Mouse (Mus musculus) liver, embryonic 15.5 days (tissue): ENCODE results near the gene Mybphl. TPM values are rescaled to one million over a fixed set of nuclear protein-coding genes. Genes with fewer than 3 reads are reported as not detected.

Experiments used
- ATAC-seq: fragments of 200-750 bp; cut with Nextera tagmentation; 2 replicates; pipeline ENCODE4 v1.8.0; 2017; ENCODE audit warnings: moderate number of reproducible peaks, mild to moderate bottlenecking, moderate library complexity; ENCODE audit not compliant: insufficient read depth
- H3K27ac ChIP-seq: fragments of 300-500 bp; sonication (generic); replicated peaks from 2 replicates; pipeline ENCODE4 v1.5.1; 2015; ENCODE audit warnings: mild to moderate bottlenecking, inconsistent platforms
- H3K27me3 ChIP-seq: fragments of 300-500 bp; sonication (generic); 2 replicates; pipeline ENCODE4 v1.6.1; 2015; ENCODE audit warnings: mild to moderate bottlenecking, inconsistent platforms
- H3K36me3 ChIP-seq: fragments of 300-500 bp; sonication (generic); replicated peaks from 2 replicates; pipeline ENCODE4 v1.6.1; 2015; ENCODE audit warnings: moderate library complexity, mild to moderate bottlenecking, inconsistent platforms
- H3K4me1 ChIP-seq: fragments of 300-500 bp; sonication (generic); replicated peaks from 2 replicates; pipeline ENCODE4 v1.6.1; 2015; ENCODE audit warnings: inconsistent platforms
- H3K4me2 ChIP-seq: fragments of 300-500 bp; sonication (generic); 2 replicates; pipeline ENCODE4 v1.6.1; 2015; ENCODE audit warnings: moderate library complexity, mild to moderate bottlenecking, inconsistent platforms
- H3K4me3 ChIP-seq: fragments of 300-500 bp; sonication (generic); replicated peaks from 2 replicates; pipeline ENCODE4 v1.5.1; 2015; ENCODE audit warnings: mild to moderate bottlenecking, inconsistent platforms
- H3K9ac ChIP-seq: fragments of 300-500 bp; sonication (generic); 2 replicates; pipeline ENCODE4 v1.6.1; 2015; ENCODE audit warnings: moderate library complexity, mild to moderate bottlenecking, inconsistent platforms
- H3K9me3 ChIP-seq: fragments of 300-500 bp; sonication (generic); replicated peaks from 2 replicates; pipeline ENCODE4 v1.6.1; 2016; ENCODE audit warnings: inconsistent platforms
- WGBS: fragments of 180-500 bp; shearing (Covaris S2); methylation state at CpG from one replicate; pipeline ENCODE4 v1.1.7; 2015; ENCODE audit warnings: mixed read lengths; ENCODE audit not compliant: insufficient replicate concordance; 5-methylcytosine and 5-hydroxymethylcytosine counted together
- polyA plus RNA-seq: library from polyadenylated mRNA; unstranded; fragments of >200 nt; fragmentation: Nextera tagmentation; extraction: Ambion mirVana; gene quantifications from 2 replicates; pipeline ENCODE4 v1.2.1, GENCODE M21; 2015

The Mybphl gene
- 0.47 and 0.56 TPM in 2 replicates for polyA plus RNA-seq

DNA sequence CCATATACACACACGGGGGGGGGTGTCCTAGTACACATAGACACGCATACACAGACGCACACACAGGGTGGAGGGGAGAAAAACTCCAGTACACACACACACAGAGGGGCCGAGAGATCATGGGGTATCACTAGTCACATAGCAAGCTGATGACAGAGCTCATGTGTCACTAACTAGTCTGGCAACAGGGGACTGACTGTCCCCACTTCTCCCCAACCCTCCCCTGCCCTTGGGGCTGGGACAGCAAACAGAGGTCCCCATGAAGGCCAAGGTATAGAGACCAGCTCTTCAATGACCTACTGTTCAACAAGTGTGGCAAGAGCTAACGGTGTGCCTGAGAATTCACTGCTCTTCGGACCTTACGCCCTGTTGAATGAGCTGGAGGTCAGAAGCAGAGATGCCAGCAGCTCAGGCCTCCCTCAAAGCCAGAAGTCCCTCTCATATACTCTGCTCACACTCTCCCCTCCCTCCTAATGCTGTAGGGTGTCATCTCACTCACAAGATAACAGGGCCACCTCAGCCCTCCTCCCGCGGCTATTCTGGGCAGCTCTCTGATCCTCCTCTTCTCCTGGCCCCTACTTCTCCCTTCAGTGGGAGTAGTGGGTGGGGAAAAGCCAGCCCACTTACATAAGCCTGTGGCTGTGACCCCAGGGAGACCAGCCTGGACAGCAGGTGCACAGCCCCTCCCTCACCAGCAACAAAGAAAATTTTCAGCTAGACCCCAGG, at the start of gene Mybphl:
Gene Mybphl, plus strand, starts transcription at position 642 of the 726 bp plus-strand sequence.
- Histone ChIP-seq H3K36me3 (no peaks in the 10 kb centered on the region), H3K27ac (0 out of 2 replicates have a peak within 1 kb of the TSS, but pooled peaks have one; percentile 24), H3K27me3 (no peaks in the 10 kb centered on the region), H3K9ac (no peak within 1 kb of the TSS), H3K9me3 (no peaks in the 10 kb centered on the region), H3K4me1 (peaks cover 25% of the 10 kb centered on the region), H3K4me3 (no peak within 1 kb of the TSS), H3K4me2 (no peak within 1 kb of the TSS)
- WGBS: 49% methylated on average over 9 of the region's 9 CpGs
- peak; percentile 53 for ATAC-seq

DNA sequence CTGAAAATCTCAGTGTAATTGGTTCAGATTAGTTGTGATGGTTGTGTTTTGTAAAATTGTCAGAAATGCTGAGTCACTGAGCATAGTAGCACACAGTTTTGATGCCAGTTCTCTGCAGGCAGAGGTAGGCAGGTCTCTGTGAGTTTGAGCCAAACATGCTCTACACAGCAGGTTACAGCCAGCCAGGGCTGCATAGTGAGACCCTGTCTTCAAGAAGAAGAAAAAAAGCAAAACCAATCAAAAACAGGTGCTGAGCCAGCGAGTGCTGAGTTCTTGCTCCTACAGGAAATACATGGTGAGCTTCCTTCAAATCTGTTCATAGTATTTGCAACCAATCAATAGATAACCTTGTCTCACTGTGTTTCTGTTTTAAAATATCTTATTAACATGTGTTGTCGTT, 46.2 kb upstream of the Mybphl start:
- Histone ChIP-seq H3K4me2 (no peak overlapping the region), H3K9ac (no peak overlapping the region)
- WGBS: 45% methylated on average over 2 of the region's 2 CpGs

DNA sequence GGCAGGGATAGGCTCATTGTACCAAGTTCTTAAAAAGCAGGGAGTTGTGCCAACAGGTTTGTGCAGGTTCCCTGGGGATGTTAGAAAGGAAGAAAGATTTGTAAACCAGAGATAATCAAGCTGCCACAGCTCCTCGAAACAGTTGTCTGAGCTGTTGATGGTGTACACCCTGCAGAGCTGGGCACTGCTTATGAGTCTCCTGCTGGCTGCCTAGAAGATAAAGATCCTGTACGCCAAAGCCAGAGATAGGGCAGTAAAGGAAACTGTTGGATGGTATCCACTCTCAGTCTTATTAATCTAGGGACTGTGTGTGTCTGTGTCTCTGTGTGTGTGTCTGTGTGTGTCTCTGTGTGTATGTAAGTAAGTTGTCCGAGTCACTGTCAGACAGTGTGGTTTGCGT, 43.0 kb upstream of the Mybphl start:
- WGBS: 41% methylated on average over 4 of the region's 4 CpGs
- no peak overlapping the region for H3K9ac ChIP-seq
- ATAC-seq: no peak

More for the DNA sequence above, 46.2 kb upstream of the Mybphl start:
- H3K27ac ChIP-seq: no peak overlapping the region
- no peaks in the 10 kb centered on the region for H3K9me3 ChIP-seq
- H3K4me1 ChIP-seq: peaks cover 23% of the 10 kb centered on the region
- no peaks in the 10 kb centered on the region for H3K27me3 ChIP-seq
- no peak for ATAC-seq
- no peaks in the 10 kb centered on the region for H3K36me3 ChIP-seq
- H3K4me3 ChIP-seq: no peak overlapping the region

DNA sequence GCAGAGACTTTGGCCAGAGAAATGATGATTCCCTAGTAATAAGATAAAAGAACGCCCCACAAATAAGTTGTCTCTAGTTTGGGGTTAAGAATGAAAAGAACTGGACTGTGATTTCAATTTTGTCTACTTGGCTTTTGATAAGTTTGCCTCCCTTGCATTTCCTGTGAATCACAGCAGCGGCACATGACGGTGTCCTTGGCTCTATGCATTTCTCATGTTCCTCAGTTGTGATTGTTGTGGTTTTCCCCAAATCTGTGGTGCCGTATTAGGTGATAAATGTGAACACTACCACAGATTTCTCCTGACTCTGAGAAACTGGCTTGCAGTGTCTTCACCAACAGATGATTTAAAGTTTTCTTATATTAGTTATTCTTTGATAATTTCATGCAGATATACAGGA, 42.6 kb upstream of the Mybphl start:
- Histone ChIP-seq H3K4me2 (no peak overlapping the region), H3K4me1 (peaks cover 19% of the 10 kb centered on the region), H3K27me3 (no peaks in the 10 kb centered on the region), H3K9me3 (no peaks in the 10 kb centered on the region), H3K4me3 (no peak overlapping the region), H3K27ac (no peak overlapping the region), H3K36me3 (no peaks in the 10 kb centered on the region), H3K9ac (no peak overlapping the region)
- WGBS: 48% methylated on average over 4 of the region's 4 CpGs
- no peak for ATAC-seq

More for the DNA sequence above, 43.0 kb upstream of the Mybphl start:
- peaks cover 19% of the 10 kb centered on the region for H3K4me1 ChIP-seq
- H3K36me3 ChIP-seq: no peaks in the 10 kb centered on the region
- no peak overlapping the region for H3K27ac ChIP-seq
- H3K4me3 ChIP-seq: no peak overlapping the region
- H3K27me3 ChIP-seq: no peaks in the 10 kb centered on the region
- H3K9me3 ChIP-seq: no peaks in the 10 kb centered on the region
- H3K4me2 ChIP-seq: no peak overlapping the region

DNA sequence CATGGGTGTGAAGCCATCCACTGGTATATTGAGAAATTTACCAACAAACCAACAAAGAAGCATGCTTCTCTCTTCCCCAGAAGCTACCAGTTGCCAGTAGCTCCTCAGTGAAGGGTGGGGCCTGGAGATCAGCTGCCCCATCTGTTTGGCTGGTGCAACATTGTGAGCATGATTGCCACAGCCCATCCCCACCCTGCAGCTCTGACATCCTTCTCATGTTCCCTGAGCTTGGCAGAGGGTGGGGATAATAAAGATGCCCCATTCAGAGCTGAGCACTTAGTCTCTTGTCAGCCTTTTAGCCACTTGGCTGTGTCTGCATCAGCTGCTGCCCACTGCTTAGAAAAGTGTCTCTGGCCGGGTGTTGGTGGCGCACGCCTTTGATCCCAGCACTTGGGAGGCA, 41.7 kb upstream of the Mybphl start:
- ATAC-seq: peak; percentile 67
- Histone ChIP-seq H3K4me1 (peaks cover 19% of the 10 kb centered on the region), H3K9ac (no peak overlapping the region), H3K9me3 (no peaks in the 10 kb centered on the region), H3K27me3 (no peaks in the 10 kb centered on the region), H3K36me3 (no peaks in the 10 kb centered on the region), H3K4me3 (no peak overlapping the region), H3K4me2 (no peak overlapping the region), H3K27ac (no peak overlapping the region)
- 83% methylated on average over 3 of the region's 3 CpGs for WGBS

DNA sequence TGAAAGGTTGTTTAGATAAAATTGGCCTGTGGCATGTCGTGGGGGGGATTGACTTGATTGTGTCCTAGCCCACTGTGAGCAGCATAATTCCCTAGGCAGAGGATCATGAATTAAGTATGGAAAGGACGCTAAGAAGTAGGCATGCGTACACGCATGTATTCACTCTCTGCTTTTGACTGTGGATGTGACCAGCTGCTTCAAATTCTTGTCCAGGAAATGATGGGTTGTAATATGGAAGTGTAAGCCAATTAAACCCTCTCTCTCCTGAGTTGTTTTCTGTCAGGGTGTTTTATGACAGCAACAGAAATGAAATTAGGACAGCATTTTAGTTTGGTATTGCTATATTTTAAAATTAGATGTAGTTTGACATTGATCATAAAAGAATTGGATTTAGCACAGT, 39.9 kb upstream of the Mybphl start:
- Histone ChIP-seq H3K27me3 (no peaks in the 10 kb centered on the region), H3K4me1 (peaks cover 19% of the 10 kb centered on the region), H3K9ac (no peak overlapping the region), H3K9me3 (no peaks in the 10 kb centered on the region), H3K27ac (no peak overlapping the region), H3K4me3 (no peak overlapping the region), H3K36me3 (no peaks in the 10 kb centered on the region), H3K4me2 (no peak overlapping the region)
- no peak for ATAC-seq
- 59% methylated on average over 4 of the region's 4 CpGs for WGBS

DNA sequence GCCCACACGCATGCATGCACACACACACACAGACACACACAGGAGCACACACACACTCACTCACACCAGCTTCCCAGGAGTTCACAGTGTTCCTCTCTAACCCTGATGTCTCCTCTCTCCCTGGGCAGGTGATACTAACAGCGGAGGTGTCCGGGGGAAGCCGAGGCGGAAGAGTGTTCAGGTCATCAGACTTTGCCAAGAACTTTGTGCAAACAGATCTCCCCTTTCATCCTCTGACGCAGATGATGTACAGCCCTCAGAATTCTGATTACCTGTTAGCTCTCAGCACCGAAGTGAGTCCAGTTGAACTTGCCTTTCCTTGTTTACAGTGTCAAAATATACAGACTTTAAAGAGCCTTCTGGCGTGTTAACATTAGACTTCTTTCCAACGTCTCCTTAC, 39.2 kb upstream of the Mybphl start:
- Histone ChIP-seq H3K4me1 (peaks cover 19% of the 10 kb centered on the region), H3K36me3 (no peaks in the 10 kb centered on the region), H3K4me2 (no peak overlapping the region), H3K9me3 (no peaks in the 10 kb centered on the region), H3K9ac (no peak overlapping the region), H3K27me3 (no peaks in the 10 kb centered on the region), H3K27ac (no peak overlapping the region), H3K4me3 (no peak overlapping the region)
- WGBS: 72% methylated on average over 9 of the region's 9 CpGs
- no peak for ATAC-seq

DNA sequence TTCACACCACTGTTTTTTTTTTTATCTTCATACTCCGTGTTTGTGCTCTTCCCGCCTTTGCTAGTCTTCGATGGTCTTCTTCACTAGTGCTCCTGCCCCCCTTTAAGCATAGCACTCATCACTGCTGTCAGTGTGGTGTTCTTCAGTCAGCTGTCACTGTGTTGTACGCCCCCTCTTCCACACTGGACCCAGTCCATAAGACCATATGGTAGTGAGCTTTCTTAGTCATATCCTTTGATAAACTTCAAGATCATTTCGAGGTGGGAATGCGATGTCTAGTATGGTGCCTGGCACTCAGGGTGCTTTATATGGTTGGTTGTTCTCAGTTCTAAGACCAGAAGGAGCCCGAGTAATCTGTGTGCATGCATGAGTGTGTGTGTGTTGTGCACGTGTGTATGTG, 37.4 kb upstream of the Mybphl start:
- H3K9ac ChIP-seq: no peak overlapping the region
- ATAC-seq: no peak
- H3K4me1 ChIP-seq: peaks cover 10% of the 10 kb centered on the region
- no peak overlapping the region for H3K27ac ChIP-seq
- WGBS: 71% methylated on average over 8 of the region's 8 CpGs
- no peak overlapping the region for H3K4me3 ChIP-seq
- no peaks in the 10 kb centered on the region for H3K9me3 ChIP-seq
- H3K4me2 ChIP-seq: no peak overlapping the region
- H3K27me3 ChIP-seq: no peaks in the 10 kb centered on the region
- 0 out of 2 replicates have a peak, but pooled peaks cover 5% of the 10 kb centered on the region for H3K36me3 ChIP-seq

DNA sequence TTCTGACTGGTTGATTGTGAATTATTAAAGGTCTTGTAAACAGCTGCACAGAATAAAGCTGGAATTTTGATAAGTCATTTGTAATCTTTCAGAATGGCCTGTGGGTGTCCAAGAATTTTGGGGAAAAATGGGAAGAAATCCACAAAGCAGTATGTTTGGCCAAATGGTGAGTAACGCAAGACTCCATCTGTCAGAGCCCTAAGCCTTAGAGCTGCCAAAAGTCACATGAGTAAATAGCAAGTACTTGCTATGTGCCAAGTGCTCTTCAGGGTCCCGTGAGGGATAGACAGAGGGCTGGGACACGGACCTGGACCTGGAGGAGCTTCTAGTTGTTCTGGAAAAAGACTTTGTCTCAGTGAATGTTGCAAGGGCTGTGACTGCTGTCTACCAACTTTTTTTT, 36.8 kb upstream of the Mybphl start:
- Histone ChIP-seq H3K4me1 (peaks cover 4% of the 10 kb centered on the region), H3K9ac (no peak overlapping the region)

GRCm38 (mm10) chr3:108328441-108328841, 36.3 kb upstream of the Mybphl start:
- Histone ChIP-seq H3K36me3 (0 out of 2 replicates have a peak, but pooled peaks cover 10% of the 10 kb centered on the region), H3K4me1 (no peaks in the 10 kb centered on the region), H3K4me3 (no peak overlapping the region), H3K9me3 (no peaks in the 10 kb centered on the region), H3K9ac (no peak overlapping the region), H3K27ac (no peak overlapping the region), H3K27me3 (no peaks in the 10 kb centered on the region), H3K4me2 (no peak overlapping the region)
- no peak for ATAC-seq
- 59% methylated on average over 9 of the region's 9 CpGs for WGBS

More for the DNA sequence above, 36.8 kb upstream of the Mybphl start:
- WGBS: 64% methylated on average over 3 of the region's 3 CpGs
- Histone ChIP-seq H3K4me2 (no peak overlapping the region), H3K36me3 (0 out of 2 replicates have a peak, but pooled peaks cover 10% of the 10 kb centered on the region), H3K27ac (no peak overlapping the region), H3K4me3 (no peak overlapping the region), H3K9me3 (no peaks in the 10 kb centered on the region), H3K27me3 (no peaks in the 10 kb centered on the region)
- ATAC-seq: no peak

GRCm38 (mm10) chr3:108330812-108331211, 33.9 kb upstream of the Mybphl start:
- Histone ChIP-seq H3K4me1 (no peaks in the 10 kb centered on the region), H3K27me3 (no peaks in the 10 kb centered on the region), H3K4me2 (no peak overlapping the region), H3K9me3 (no peaks in the 10 kb centered on the region), H3K9ac (no peak overlapping the region), H3K36me3 (peaks cover 14% of the 10 kb centered on the region; the same call in 1 of the 2 replicates), H3K27ac (no peak overlapping the region), H3K4me3 (no peak overlapping the region)
- WGBS: 74% methylated on average over 6 of the region's 6 CpGs
- no peak for ATAC-seq

GRCm38 (mm10) chr3:108336878-108337277, 27.8 kb upstream of the Mybphl start:
- Histone ChIP-seq H3K36me3 (peaks cover 20% of the 10 kb centered on the region), H3K9me3 (no peaks in the 10 kb centered on the region), H3K4me3 (no peak overlapping the region), H3K4me1 (no peaks in the 10 kb centered on the region), H3K27ac (no peak overlapping the region), H3K4me2 (no peak overlapping the region), H3K27me3 (no peaks in the 10 kb centered on the region), H3K9ac (no peak overlapping the region)
- WGBS: 74% methylated on average over 5 of the region's 5 CpGs
- ATAC-seq: no peak
